12 mouse cellular contexts compared by ENCODE assay signal in the genomic region with DNA sequence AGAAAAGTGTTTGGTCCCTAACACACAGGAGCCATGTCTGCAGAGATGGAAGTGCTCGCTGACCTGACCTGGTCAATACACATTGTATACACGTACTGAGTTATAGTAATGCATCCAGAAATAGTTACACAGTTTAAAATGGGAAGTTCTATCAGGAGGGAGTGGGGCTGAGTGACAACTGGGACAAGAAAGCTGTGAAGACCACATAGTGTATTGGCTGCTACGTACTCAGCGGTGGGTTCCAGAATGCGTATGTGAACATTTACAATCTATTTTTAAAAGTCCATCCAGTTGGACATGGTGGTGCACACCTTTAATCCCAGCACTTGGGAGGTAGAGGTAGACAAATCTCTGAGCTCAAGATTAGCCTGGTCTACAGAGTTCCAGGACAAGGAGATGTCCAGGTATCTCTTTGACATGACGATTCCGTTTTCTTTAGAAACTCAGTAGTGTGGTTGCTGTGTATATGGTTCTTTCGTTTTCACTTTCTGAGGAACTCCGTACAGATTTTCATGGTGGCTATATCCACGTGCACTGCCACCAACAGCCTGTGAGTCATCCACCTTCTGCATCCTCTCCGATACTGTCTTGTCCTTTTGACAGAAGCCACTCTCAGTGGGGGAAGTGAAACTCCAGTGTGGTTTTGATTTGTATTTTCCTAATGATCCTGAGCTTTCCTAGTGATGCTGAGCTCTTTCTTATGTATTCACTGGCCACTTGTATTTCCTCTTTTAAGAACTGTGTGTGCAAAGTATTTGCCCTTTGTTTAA.
DNase-seq lines count a peak whose midpoint lies in the region; ATAC-seq and TF ChIP-seq lines count a peak whose summit lies in the region.
"Had no signal": no experiment of that assay in that cellular context is flagged by ENCODE, and none has a peak within 500 bp of the region (broad histone marks: within the 10 kb centered on the region; RNA-seq: fewer than 3 reads in every experiment).

No protein-coding gene starts in this region.

- H3K36me3 ChIP-seq in heart, embryonic 15.5 days = no peaks in the 10 kb centered on the region
- no peaks in the 10 kb centered on the region for H3K36me3 ChIP-seq in liver, embryonic 14.5 days (replicated peaks; ENCODE audit: control insufficient read depth, insufficient read depth, low read depth)
- H3K36me3 ChIP-seq: embryonic facial prominence, embryonic 10.5 days; forebrain, embryonic 15.5 days had no signal

- no peak overlapping the region for H3K9ac ChIP-seq in heart, embryonic 15.5 days
- no peak overlapping the region for H3K9ac ChIP-seq in liver, embryonic 14.5 days (replicated peaks)
- H3K9ac ChIP-seq: forebrain, embryonic 15.5 days had no signal

- 69% methylated on average over 11 of the region's 11 CpGs for whole genome bisulfite sequencing in heart, embryonic 15.5 days
- WGBS in liver, embryonic 14.5 days (ENCODE audit: insufficient replicate concordance) = 38% methylated on average over 11 of the region's 11 CpGs
- WGBS in cerebellum, adult 2 months = 90% methylated on average over 11 of the region's 11 CpGs

- peak overlapping the region; percentile 2; the same call in 1 of the 2 replicates for H3K4me2 ChIP-seq in heart, embryonic 15.5 days
- H3K4me2 ChIP-seq in liver, embryonic 14.5 days (ENCODE audit: low read depth) = peak overlapping the region; percentile 14; the same call in 1 of the 2 replicates
- H3K4me2 ChIP-seq: forebrain, embryonic 15.5 days had no signal

- H3K9me3 ChIP-seq in heart, embryonic 15.5 days (replicated peaks) = no peaks in the 10 kb centered on the region
- no peaks in the 10 kb centered on the region for H3K9me3 ChIP-seq in liver, embryonic 14.5 days (ENCODE audit: control insufficient read depth, low read length)
- H3K9me3 ChIP-seq: embryonic facial prominence, embryonic 10.5 days; forebrain, embryonic 15.5 days had no signal

- TF ChIP-seq EP300 in liver, embryonic 14.5 days (IDR thresholded peaks at IDR 0.05; ENCODE audit: low read depth) = no peak

- no peak overlapping the region for H3K4me3 ChIP-seq in heart, embryonic 15.5 days
- no peak overlapping the region; a peak in 1 of 4 replicates for H3K4me3 ChIP-seq in liver, embryonic 14.5 days (ENCODE audit: insufficient read depth in 1 of 2, low read depth in 2 of 2, low read length in 2 of 2)
- H3K4me3 ChIP-seq in cerebellum, adult 2 months (replicated peaks; ENCODE audit: insufficient read depth, low read depth, low read length) = no peak overlapping the region
- H3K4me3 ChIP-seq: embryonic facial prominence, embryonic 10.5 days; forebrain, embryonic 15.5 days had no signal

- no peaks in the 10 kb centered on the region; the same call in 1 of the 2 replicates for H3K4me1 ChIP-seq in heart, embryonic 15.5 days (replicated peaks)
- peaks cover 0 to 15% of the 10 kb centered on the region in 2 experiments; a peak in 2 of 4 replicates for H3K4me1 ChIP-seq in liver, embryonic 14.5 days (replicated peaks; ENCODE audit: control insufficient read depth in 2 of 2, insufficient read depth in 2 of 2, low read length in 1 of 2)
- no peaks in the 10 kb centered on the region for H3K4me1 ChIP-seq in cerebellum, adult 2 months (ENCODE audit: control insufficient read depth, insufficient read depth, low read length)
- H3K4me1 ChIP-seq: embryonic facial prominence, embryonic 10.5 days; forebrain, embryonic 15.5 days had no signal

- H3K27ac ChIP-seq in heart, embryonic 15.5 days = no peak overlapping the region; the same call in 1 of the 2 replicates
- H3K27ac ChIP-seq in liver, embryonic 14.5 days = no peak overlapping the region
- no peak overlapping the region for H3K27ac ChIP-seq in cerebellum, adult 2 months (ENCODE audit: insufficient read depth, low read length)
- H3K27ac ChIP-seq: embryonic facial prominence, embryonic 10.5 days; forebrain, embryonic 15.5 days; stomach, postnatal 0 days had no signal

- no peak for TF ChIP-seq CTCF in liver, embryonic 14.5 days (IDR thresholded peaks at IDR 0.05; ENCODE audit: low read depth)
- TF ChIP-seq CTCF in cerebellum, adult 2 months (IDR thresholded peaks at IDR 0.05; ENCODE audit: borderline replicate concordance, insufficient read depth, low read depth, low read length) = no peak

- no peak for TF ChIP-seq POLR2A in cerebellum, adult 2 months (IDR thresholded peaks at IDR 0.05; ENCODE audit: borderline replicate concordance, insufficient read depth, low read length)

- ATAC-seq in heart, embryonic 15.5 days (replicated peaks; ENCODE audit: insufficient number of reproducible peaks, insufficient read depth, low FRiP score, low read depth) = no peak
- ATAC-seq in liver, embryonic 14.5 days (ENCODE audit: insufficient read depth) = no peak
- ATAC-seq: forebrain, embryonic 15.5 days had no signal

- H3K27me3 ChIP-seq in heart, embryonic 15.5 days = no peaks in the 10 kb centered on the region
- no peaks in the 10 kb centered on the region for H3K27me3 ChIP-seq in liver, embryonic 14.5 days (ENCODE audit: control insufficient read depth, insufficient read depth, low read length)
- H3K27me3 ChIP-seq in cerebellum, adult 2 months (ENCODE audit: control insufficient read depth, insufficient read depth, low read length) = no peaks in the 10 kb centered on the region
- H3K27me3 ChIP-seq: forebrain, embryonic 15.5 days had no signal

- DNase-seq in heart, postnatal 4 days = no peak
- DNase-seq in CD8-positive naive resting alpha-beta T cell, adult 2 months (ENCODE audit: low read depth in 2 of 2, low spot score in 2 of 2) = peak; percentile 5 to 21
- peak in 2 of 3 experiments; percentile 12 to 42 for DNase-seq in liver, embryonic 14.5 days (ENCODE audit: low read depth in 3 of 3, low spot score in 3 of 3)
- peak; percentile 60 to 80 for DNase-seq in natural killer cell, adult 2 months (ENCODE audit: low spot score in 2 of 2)
- DNase-seq in c-Kit-positive CD71-positive TER-119-positive erythroid progenitor cells, embryonic 14.5 days (ENCODE audit: low spot score) = no peak
- no peak for DNase-seq in cerebellum, adult 18-20 months
- no peak for DNase-seq in cerebellum, adult 2 months
- DNase-seq: adrenal gland, postnatal 10 days had no signal

Comparison
In these comparisons a context has a peak if more than half of its experiments do, and no peak if none do; other contexts are left out.
1. DNase-seq: peak in CD8-positive naive resting alpha-beta T cell, adult 2 months (2 of 2), liver, embryonic 14.5 days (2 of 3) and natural killer cell, adult 2 months (2 of 2); none in heart, postnatal 4 days (single experiment), c-Kit-positive CD71-positive TER-119-positive erythroid progenitor cells, embryonic 14.5 days (single experiment), cerebellum, adult 18-20 months (0 of 2) and cerebellum, adult 2 months (0 of 2).